Mouse (Mus musculus): ENCODE data around the gene Ddah1. TPM values are rescaled to one million over a fixed set of nuclear protein-coding genes. Genes with fewer than 3 reads are reported as not detected.

Ddah1 gene
- polyA plus RNA-seq, 1 experiment from 2014 or later: 76.1 TPM

DNA sequence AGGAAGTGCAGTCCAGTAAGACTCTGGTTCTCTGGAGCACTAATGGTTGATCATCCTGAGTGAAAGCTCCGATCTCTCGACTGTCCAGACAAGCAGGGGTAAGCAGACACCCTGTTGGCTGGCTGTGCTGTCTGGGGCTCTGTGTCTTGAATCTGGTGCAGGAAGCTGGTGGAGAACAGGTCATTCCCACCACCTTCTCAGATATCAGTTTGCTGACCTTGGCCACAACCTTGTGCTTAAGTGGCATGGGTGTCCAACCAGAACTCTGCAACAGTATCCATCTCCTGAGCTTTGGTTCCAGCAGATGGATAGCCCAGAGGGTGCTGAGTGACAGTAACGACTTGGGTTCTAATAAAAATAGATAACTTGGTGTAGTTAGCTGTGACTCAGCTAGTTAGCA lies 31.8 kb downstream of the Ddah1 start:
- no peaks in the 10 kb centered on the region for H3K27me3 ChIP-seq
- peak; percentile 82 for ATAC-seq (replicated peaks; ENCODE audit: low FRiP score)
- no peak overlapping the region for H3K4me3 ChIP-seq (replicated peaks)
- H3K9me3 ChIP-seq (replicated peaks): no peaks in the 10 kb centered on the region
- no peak overlapping the region for H3K4me2 ChIP-seq
- H3K4me1 ChIP-seq: peaks cover 26% of the 10 kb centered on the region
- 34% methylated on average over 3 of the region's 3 CpGs for WGBS
- H3K9ac ChIP-seq: no peak overlapping the region
- peak overlapping the region; percentile 15; the same call in 1 of the 2 replicates for H3K27ac ChIP-seq
- no peaks in the 10 kb centered on the region for H3K36me3 ChIP-seq

DNA sequence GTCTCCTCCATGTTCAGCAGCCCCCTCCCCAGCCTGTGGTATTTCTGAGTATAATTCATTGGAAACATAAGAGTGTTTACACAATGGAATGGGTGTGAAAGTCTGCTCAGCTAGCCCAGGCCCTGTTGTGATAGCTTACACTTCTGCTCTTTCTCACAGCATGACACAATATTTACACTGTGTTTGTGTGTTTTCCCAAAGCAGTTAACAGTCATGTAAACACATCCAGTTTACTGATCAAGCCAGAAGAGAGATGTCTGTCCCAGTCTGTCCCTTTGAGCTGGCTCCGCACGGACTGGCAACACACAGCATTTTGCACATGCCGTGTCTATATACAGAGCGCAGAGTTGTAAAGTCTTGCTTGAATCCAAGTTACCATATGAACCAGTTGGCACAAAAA lies 32.2 kb downstream of the Ddah1 start:
- 80% methylated on average over 4 of the region's 4 CpGs for WGBS
- peaks cover 22% of the 10 kb centered on the region for H3K4me1 ChIP-seq
- no peak overlapping the region for H3K9ac ChIP-seq
- no peak overlapping the region for H3K4me3 ChIP-seq (replicated peaks)
- no peaks in the 10 kb centered on the region for H3K9me3 ChIP-seq (replicated peaks)
- ATAC-seq (replicated peaks; ENCODE audit: low FRiP score): peak; percentile 45
- H3K4me2 ChIP-seq: no peak overlapping the region
- H3K27ac ChIP-seq: no peak overlapping the region; the same call in 1 of the 2 replicates
- H3K36me3 ChIP-seq: no peaks in the 10 kb centered on the region
- no peaks in the 10 kb centered on the region for H3K27me3 ChIP-seq

DNA sequence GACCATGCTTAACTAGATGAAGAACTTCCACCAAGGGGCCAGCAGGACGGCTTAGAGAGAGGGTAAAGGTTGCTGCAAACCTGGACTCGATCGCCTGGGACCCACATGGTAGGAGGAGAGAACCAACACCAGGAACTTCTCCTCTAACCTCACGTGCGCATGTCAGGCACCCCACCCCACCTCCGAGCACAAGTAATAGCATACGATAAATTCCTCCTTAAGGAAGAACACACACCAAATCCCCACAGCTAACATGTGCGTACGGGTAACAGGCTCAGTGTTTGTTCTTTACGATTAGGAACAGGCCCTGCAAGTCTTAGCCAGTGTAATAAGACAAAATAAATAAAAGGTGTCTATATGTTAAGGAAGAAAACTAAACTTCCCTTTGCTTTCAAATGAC lies 35.9 kb downstream of the Ddah1 start:
- H3K27ac ChIP-seq: no peak overlapping the region
- no peak overlapping the region for H3K9ac ChIP-seq
- no peaks in the 10 kb centered on the region for H3K9me3 ChIP-seq (replicated peaks)
- no peak overlapping the region for H3K4me2 ChIP-seq
- H3K27me3 ChIP-seq: no peaks in the 10 kb centered on the region
- H3K36me3 ChIP-seq: no peaks in the 10 kb centered on the region
- peaks cover 50% of the 10 kb centered on the region for H3K4me1 ChIP-seq
- WGBS: 90% methylated on average over 10 of the region's 10 CpGs
- no peak for ATAC-seq (replicated peaks; ENCODE audit: low FRiP score)
- H3K4me3 ChIP-seq (replicated peaks): no peak overlapping the region

DNA sequence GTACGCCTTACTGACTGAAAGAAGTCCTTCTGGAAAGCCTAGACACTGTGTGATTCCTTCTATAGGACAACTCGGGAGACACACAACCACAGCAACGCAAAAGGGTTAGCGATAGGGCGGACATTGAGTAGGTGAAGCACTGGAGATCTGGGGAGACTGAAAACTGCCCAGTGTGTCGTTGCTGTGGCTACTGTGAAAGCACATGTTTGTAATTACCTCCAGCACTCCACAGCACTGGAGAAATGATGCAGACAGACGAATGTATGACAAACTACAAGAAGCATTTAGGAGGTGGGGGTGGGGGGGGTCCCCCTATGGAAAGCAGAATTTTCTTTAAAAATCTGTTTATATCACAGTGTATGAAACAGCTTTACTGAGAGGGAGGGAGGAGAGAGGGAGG lies 37.4 kb downstream of the Ddah1 start:
- Histone ChIP-seq H3K4me2 (no peak overlapping the region), H3K4me3 (replicated peaks) (no peak overlapping the region), H3K9me3 (replicated peaks) (no peaks in the 10 kb centered on the region), H3K27ac (no peak overlapping the region), H3K27me3 (no peaks in the 10 kb centered on the region), H3K4me1 (peaks cover 50% of the 10 kb centered on the region), H3K9ac (no peak overlapping the region), H3K36me3 (no peaks in the 10 kb centered on the region)
- ATAC-seq (replicated peaks; ENCODE audit: low FRiP score): no peak
- 82% methylated on average over 7 of the region's 7 CpGs for WGBS

DNA sequence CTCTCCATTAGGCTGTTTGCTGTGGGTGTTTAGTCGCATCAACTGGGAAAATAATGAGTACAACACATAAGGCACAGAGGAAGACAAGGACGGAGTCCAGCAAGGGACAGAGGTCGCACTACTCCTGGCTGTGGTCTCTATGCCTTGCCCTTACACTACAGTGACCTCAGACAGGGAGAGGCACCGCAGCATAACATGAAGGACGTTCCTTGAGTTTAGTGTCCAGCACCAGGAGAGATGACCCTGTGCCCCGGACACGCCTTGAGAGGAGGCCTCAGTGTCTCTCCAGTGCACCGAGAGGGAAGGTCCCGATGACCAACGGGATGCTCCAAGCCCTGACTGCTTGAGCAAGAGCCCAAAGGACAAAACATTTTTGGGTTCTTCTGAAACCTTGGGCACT lies 39.6 kb downstream of the Ddah1 start:
- Histone ChIP-seq H3K9me3 (replicated peaks) (no peaks in the 10 kb centered on the region), H3K27ac (peak overlapping the region; percentile 85), H3K4me1 (peaks cover 41% of the 10 kb centered on the region), H3K4me3 (replicated peaks) (no peak overlapping the region), H3K36me3 (no peaks in the 10 kb centered on the region), H3K9ac (no peak overlapping the region), H3K27me3 (no peaks in the 10 kb centered on the region), H3K4me2 (0 out of 2 replicates have a peak overlapping the region, but pooled peaks have one; percentile 12)
- 52% methylated on average over 10 of the region's 10 CpGs for WGBS
- 0 out of 2 replicates have a peak, but pooled peaks have one; percentile 10 for ATAC-seq (replicated peaks; ENCODE audit: low FRiP score)

DNA sequence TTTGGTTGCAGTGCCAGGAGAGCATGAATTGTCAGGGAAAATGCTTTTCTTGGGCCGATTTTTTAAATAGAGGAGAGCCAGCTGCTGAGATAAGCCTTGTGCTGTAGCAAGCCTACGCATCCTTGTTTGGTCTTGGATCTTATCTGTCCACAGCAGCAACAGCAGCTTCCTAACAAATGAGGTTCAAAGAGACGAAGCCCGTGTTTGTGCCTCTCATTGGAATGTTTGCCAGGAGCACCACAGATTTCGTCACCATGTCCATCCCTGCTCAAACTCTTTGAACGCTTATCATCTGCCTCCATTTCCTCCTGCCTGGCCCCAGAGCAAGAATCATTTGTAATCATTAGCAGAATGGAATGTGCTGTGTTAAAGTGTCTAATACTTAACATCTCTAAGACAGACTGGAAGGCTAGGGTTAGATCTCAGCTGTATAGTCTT lies 40.3 kb downstream of the Ddah1 start:
- Histone ChIP-seq H3K36me3 (no peaks in the 10 kb centered on the region), H3K4me3 (replicated peaks) (no peak overlapping the region), H3K27me3 (no peaks in the 10 kb centered on the region), H3K9me3 (replicated peaks) (no peaks in the 10 kb centered on the region), H3K4me1 (peaks cover 41% of the 10 kb centered on the region), H3K9ac (no peak overlapping the region), H3K27ac (peak overlapping the region; percentile 85), H3K4me2 (no peak overlapping the region)
- ATAC-seq (replicated peaks; ENCODE audit: low FRiP score): peak; percentile 92
- WGBS: 21% methylated on average over 6 of the region's 6 CpGs

DNA sequence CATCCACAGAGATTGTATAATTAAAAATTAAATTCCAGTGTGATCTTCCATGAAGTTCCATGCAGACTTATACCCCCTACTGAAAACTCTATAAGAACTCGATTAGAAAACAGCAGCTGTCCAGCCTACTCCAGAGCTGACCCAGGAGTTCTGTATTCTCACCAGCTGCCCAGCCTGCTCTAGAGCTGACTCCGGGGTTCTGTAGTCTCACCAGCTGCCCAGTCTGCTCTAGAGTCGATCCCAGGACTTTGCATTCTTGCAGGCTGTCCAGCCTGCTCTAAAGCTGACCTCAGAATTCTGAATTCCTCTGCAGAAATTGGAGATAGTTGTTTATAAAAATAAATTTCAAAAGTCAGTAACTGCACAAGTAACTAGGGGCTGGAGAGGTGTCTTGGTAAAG lies 40.9 kb downstream of the Ddah1 start:
- Histone ChIP-seq H3K27me3 (no peaks in the 10 kb centered on the region), H3K4me3 (replicated peaks) (no peak overlapping the region), H3K9ac (no peak overlapping the region), H3K9me3 (replicated peaks) (no peaks in the 10 kb centered on the region), H3K27ac (peak overlapping the region; percentile 85), H3K4me2 (no peak overlapping the region), H3K36me3 (no peaks in the 10 kb centered on the region), H3K4me1 (peaks cover 41% of the 10 kb centered on the region)
- ATAC-seq (replicated peaks; ENCODE audit: low FRiP score): no peak; the same call in 1 of the 2 replicates
- WGBS: 49% methylated on average over 3 of the region's 3 CpGs

DNA sequence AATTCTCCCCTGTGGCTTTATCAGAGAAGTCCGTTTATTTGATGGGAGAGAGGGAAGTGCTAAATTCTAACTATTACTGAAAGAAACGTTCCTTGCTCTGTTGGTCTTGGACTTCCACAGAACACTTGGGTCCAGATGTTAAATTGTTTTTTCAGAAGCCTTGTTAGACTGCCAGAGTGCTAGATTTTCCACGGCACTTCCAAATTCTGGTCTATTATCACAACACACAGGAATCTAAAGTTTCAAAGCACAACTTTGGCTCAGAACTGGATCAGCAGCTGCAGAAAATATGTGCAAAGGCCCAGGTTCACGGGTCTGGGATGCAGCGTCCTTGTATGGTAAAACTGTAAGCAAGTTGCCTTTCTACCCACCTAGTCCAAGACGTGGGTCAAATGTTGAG lies 43.6 kb downstream of the Ddah1 start:
- Histone ChIP-seq H3K36me3 (no peaks in the 10 kb centered on the region), H3K4me3 (replicated peaks) (no peak overlapping the region), H3K27me3 (no peaks in the 10 kb centered on the region), H3K4me2 (no peak overlapping the region), H3K9me3 (replicated peaks) (no peaks in the 10 kb centered on the region), H3K4me1 (peaks cover 55% of the 10 kb centered on the region), H3K27ac (peak overlapping the region; percentile 52), H3K9ac (no peak overlapping the region)
- WGBS: 57% methylated on average over 6 of the region's 6 CpGs
- no peak for ATAC-seq (replicated peaks; ENCODE audit: low FRiP score)

DNA sequence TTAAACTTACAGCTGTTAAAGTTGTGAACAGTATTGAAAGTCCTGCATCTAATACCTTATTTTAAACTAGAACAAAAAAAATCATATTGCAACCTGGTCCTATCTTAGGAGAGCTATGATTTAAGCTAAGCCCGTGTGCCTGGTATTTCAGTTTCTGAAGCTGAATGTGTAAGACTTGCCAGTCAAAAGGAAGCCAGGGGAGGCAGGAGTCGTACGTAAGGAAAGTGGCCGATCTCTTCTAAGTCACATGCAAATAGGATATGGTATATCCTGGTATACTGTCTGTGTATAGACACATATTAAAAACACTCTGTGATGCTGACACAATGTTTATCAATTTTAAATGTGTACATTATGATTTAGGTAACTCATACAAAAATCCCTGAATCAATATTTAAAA lies 47.4 kb downstream of the Ddah1 start:
- no peak overlapping the region for H3K9ac ChIP-seq
- no peak overlapping the region for H3K4me2 ChIP-seq
- no peak overlapping the region for H3K4me3 ChIP-seq (replicated peaks)
- no peaks in the 10 kb centered on the region for H3K9me3 ChIP-seq (replicated peaks)
- H3K27me3 ChIP-seq: no peaks in the 10 kb centered on the region
- H3K4me1 ChIP-seq: peaks cover 23% of the 10 kb centered on the region
- H3K27ac ChIP-seq: no peak overlapping the region
- 29% methylated on average over 4 of the region's 4 CpGs for WGBS
- ATAC-seq (replicated peaks; ENCODE audit: low FRiP score): no peak
- H3K36me3 ChIP-seq: no peaks in the 10 kb centered on the region

DNA sequence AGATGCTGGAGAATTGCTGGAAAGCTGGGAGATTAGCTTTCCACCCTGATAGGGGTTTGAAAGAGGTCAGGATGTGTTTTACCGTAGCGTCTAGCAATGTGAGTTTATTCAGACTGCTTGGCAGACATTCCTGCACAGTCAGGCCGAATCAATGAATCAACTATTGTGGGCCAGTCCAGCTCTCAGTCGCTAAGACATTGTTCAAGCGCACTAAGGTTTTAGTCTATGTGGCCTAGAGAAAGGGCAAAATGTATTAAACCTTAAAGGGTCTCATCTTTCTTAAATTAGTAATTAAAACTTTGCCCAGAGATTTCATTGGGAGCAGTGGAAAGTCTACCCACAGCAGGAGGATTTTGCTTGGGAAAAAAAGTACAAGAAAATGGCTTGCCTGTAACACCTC lies 48.0 kb downstream of the Ddah1 start:
- H3K4me3 ChIP-seq (replicated peaks): no peak overlapping the region
- H3K27ac ChIP-seq: peak overlapping the region; percentile 70
- H3K27me3 ChIP-seq: no peaks in the 10 kb centered on the region
- 0 out of 2 replicates have a peak, but pooled peaks have one; percentile 47 for ATAC-seq (replicated peaks; ENCODE audit: low FRiP score)
- no peaks in the 10 kb centered on the region for H3K9me3 ChIP-seq (replicated peaks)
- 24% methylated on average over 5 of the region's 5 CpGs for WGBS
- H3K9ac ChIP-seq: no peak overlapping the region
- 0 out of 2 replicates have a peak overlapping the region, but pooled peaks have one; percentile 14 for H3K4me2 ChIP-seq
- peaks cover 23% of the 10 kb centered on the region for H3K4me1 ChIP-seq
- H3K36me3 ChIP-seq: no peaks in the 10 kb centered on the region

DNA sequence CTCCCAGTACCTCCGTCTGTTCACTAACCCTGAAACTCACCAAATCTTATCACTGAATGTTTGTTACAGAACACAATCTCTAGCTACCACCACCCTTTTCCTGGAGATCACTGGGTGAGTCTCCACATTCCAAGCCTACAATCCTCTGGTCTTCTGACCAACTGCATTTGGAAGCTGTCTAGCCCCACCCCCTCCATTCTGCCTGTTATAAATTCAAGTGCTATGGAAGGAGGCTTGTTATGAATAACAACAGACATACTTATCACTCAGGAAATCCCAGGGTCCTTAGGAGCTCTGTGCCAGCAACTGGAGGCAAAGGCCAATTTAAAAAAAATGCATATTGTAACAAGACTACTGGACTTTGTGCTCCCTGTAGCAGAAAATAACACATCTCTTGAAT lies 58.3 kb downstream of the Ddah1 start:
- no peaks in the 10 kb centered on the region for H3K27me3 ChIP-seq
- peaks cover 20% of the 10 kb centered on the region for H3K4me1 ChIP-seq
- 48% methylated on average over 1 of the region's 1 CpGs for WGBS
- H3K4me2 ChIP-seq: 0 out of 2 replicates have a peak overlapping the region, but pooled peaks have one; percentile 2
- peak overlapping the region; percentile 85 for H3K27ac ChIP-seq
- ATAC-seq (replicated peaks; ENCODE audit: low FRiP score): peak; percentile 61; the same call in 1 of the 2 replicates
- H3K9ac ChIP-seq: no peak overlapping the region
- H3K36me3 ChIP-seq: no peaks in the 10 kb centered on the region
- H3K9me3 ChIP-seq (replicated peaks): no peaks in the 10 kb centered on the region
- H3K4me3 ChIP-seq (replicated peaks): no peak overlapping the region

DNA sequence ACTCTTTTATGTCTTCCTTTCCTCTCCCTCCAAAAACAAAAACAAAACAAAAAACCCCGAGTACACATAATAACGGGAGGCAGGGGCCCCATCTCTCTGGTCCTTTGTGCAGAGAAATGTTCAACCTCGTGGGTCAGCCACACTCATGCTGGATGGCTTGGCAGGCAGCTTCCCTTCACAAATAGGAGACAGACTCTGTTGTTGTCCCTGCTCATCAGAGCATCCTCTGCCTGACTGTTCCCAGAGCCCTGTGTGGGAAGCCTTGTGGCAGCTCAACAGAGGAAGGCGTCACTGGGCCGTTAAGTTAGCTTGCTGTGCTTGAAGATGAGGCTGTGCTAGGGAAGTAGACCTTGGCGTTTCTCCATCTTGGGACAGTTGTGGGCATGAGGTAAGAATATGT lies 58.8 kb downstream of the Ddah1 start:
- 28% methylated on average over 6 of the region's 6 CpGs for WGBS

DNA sequence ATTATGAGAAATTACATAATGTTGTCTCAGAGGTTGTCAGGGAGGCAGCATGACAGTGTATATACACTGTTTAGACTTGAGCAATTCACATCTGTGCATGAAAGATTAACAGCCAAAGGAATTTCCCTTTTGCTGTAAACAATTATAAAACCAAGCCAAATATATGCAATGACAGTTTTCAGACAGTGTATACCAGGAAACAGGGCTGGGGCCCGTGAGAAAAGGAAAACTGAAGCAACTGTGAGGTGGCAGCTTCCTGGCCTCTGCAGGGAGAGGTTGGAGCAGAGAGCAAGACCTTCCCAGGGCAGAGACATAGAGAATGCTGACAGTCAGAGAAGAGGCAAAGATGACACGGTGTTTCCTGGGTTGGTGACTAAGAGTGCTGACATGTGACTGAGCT lies 62.0 kb downstream of the Ddah1 start:
- no peak overlapping the region for H3K4me2 ChIP-seq
- peak; percentile 42; the same call in 1 of the 2 replicates for ATAC-seq (replicated peaks; ENCODE audit: low FRiP score)

More for the DNA sequence above, 58.8 kb downstream of the Ddah1 start:
- Histone ChIP-seq H3K27ac (peak overlapping the region; percentile 85), H3K4me3 (replicated peaks) (no peak overlapping the region), H3K4me1 (peaks cover 20% of the 10 kb centered on the region), H3K9ac (0 out of 2 replicates have a peak overlapping the region, but pooled peaks have one; percentile 5), H3K36me3 (no peaks in the 10 kb centered on the region), H3K9me3 (replicated peaks) (no peaks in the 10 kb centered on the region), H3K4me2 (0 out of 2 replicates have a peak overlapping the region, but pooled peaks have one; percentile 2), H3K27me3 (no peaks in the 10 kb centered on the region)
- ATAC-seq (replicated peaks; ENCODE audit: low FRiP score): peak; percentile 33

More for the DNA sequence above, 62.0 kb downstream of the Ddah1 start:
- H3K4me1 ChIP-seq: peaks cover 26% of the 10 kb centered on the region
- H3K27ac ChIP-seq: peak overlapping the region; percentile 49; the same call in 1 of the 2 replicates
- WGBS: 57% methylated on average over 2 of the region's 2 CpGs
- no peak overlapping the region for H3K4me3 ChIP-seq (replicated peaks)
- H3K9me3 ChIP-seq (replicated peaks): no peaks in the 10 kb centered on the region
- H3K9ac ChIP-seq: no peak overlapping the region
- no peaks in the 10 kb centered on the region for H3K36me3 ChIP-seq
- H3K27me3 ChIP-seq: no peaks in the 10 kb centered on the region
